Mouse (Mus musculus): ENCODE measurements around the gene Fam173b. TPM values are rescaled to one million over a fixed set of nuclear protein-coding genes. Genes with fewer than 3 reads are reported as not detected.

Gene Fam173b
- polyA plus RNA-seq, 1 experiment from 2014 or later = 6.3 TPM

DNA sequence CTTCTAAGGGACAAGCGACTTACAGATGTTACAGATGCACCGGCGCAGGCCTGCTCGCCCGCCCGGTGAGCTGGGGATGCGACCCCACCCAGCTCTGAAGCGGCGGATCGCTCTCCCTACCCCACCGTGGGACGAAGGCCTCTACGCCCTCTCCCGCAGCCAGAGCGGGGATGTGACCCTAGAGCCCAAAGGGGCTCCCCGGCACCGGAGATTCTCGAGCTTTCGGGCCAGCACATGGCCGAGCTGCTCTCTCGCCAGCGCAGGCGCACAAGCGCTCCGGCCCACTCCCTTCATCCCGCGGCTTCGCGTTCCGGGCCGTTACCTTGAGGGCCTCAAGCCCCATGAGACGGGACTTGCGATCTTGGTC is 390 bp upstream of the Fam173b start:
- peak overlapping the region; percentile 89 for H3K27ac ChIP-seq
- H3K4me3 ChIP-seq (ENCODE audit: inconsistent target) = peak overlapping the region; percentile 76
- WGBS (ENCODE audit: missing documents) = 4% methylated on average over 33 of the region's 33 CpGs
- peaks cover 67% of the 10 kb centered on the region for H3K79me2 ChIP-seq (ENCODE audit: inconsistent target)
- H3K36me3 ChIP-seq (ENCODE audit: inconsistent target) = no peaks in the 10 kb centered on the region

DNA sequence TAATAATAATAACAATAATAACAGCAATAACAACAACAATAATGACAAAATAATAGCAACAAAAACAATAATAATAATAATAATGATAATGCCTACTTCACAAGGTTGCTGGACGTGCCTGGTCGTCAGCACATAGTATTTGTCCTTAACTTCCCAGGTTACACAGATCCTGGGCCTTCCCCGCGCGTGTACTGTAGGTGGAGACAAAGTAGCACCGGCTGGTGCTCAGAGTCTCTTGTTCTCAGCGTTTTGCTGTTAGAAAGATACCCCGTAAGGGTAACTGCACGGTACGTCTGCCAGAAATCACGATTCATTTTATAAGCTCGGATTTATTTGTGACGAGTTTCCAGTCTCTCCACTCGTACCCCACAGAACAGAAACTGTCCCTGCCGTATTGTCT is 774 bp downstream of the Fam173b start:
- peak overlapping the region; percentile 89 for H3K27ac ChIP-seq
- peaks cover 55% of the 10 kb centered on the region for H3K79me2 ChIP-seq (ENCODE audit: inconsistent target)
- under 1% methylated on average over 15 of the region's 15 CpGs for WGBS (ENCODE audit: missing documents)

DNA sequence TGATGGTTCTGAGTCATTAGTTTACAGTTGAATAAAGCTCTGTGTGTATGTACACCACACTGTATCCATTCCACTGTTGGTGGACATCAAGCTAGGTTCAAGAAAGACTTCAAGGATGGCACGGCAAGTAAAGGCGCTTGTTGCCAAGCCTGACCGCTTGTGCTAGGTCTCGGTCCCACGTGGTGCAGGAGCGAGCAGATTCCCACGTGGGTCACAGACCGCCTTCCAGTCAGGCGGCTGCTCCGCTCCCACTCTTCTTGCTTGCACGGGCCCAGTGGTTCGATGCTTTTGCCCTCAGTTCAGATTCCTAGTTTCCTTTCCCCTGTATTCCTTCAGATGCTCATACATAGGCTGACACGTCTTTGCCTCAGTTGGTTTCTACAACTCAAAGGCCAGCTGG is 1.5 kb downstream of the Fam173b start:
- 90% methylated on average over 13 of the region's 13 CpGs for WGBS (ENCODE audit: missing documents)
- H3K79me2 ChIP-seq (ENCODE audit: inconsistent target) = peaks cover 48% of the 10 kb centered on the region
- no peaks in the 10 kb centered on the region for H3K36me3 ChIP-seq (ENCODE audit: inconsistent target)
- H3K27ac ChIP-seq = no peak overlapping the region
- H3K4me3 ChIP-seq (ENCODE audit: inconsistent target) = peak overlapping the region; percentile 76; the same call in 1 of the 2 replicates

More for the DNA sequence above, 774 bp downstream of the Fam173b start:
- H3K4me3 ChIP-seq (ENCODE audit: inconsistent target) = peak overlapping the region; percentile 76
- no peaks in the 10 kb centered on the region for H3K36me3 ChIP-seq (ENCODE audit: inconsistent target)

DNA sequence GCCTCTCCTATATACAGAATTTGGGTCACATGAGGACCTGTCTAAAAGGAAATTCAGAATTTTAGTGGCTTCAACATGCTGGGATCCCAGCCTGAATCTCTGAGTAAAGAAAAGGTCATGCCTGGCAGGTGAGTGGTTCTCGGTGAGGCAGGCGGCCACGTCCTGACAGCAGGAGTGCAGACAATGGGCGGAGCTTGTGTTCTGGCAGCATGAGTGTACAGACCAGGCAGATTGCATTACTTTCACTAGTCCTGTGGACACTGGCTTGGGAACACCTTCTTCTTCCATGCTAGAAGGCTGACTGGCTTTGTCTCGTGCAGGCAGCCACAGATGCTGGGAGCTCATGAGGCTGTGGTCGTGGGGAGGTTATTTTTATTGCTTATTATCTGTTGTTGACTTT is 5.2 kb downstream of the Fam173b start:
- H3K27ac ChIP-seq = no peak overlapping the region
- 87% methylated on average over 6 of the region's 6 CpGs for WGBS (ENCODE audit: missing documents)
- peaks cover 13% of the 10 kb centered on the region; the same call in 1 of the 2 replicates for H3K79me2 ChIP-seq (ENCODE audit: inconsistent target)
- H3K36me3 ChIP-seq (ENCODE audit: inconsistent target) = no peaks in the 10 kb centered on the region
- no peak overlapping the region for H3K4me3 ChIP-seq (ENCODE audit: inconsistent target)

DNA sequence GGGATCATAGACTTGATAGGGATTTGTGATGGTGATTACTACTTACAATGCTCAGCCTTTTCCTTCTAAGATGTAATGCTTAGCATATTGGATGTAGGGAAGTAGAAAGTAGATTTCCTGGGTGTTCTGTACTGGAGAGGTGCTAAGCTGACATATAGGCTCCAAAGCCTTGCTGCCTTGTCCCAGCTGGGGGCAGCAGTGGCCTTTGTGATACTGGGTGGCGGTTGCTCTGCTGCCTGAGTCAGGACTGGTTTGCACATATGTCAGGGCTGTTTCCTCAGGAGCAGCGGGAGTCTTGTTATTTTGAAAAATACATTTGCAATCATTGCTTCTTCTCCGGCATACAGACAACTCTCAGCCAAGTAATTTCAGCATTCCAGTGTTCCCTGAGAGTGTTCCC is 9.4 kb downstream of the Fam173b start:
- Histone ChIP-seq H3K36me3 (ENCODE audit: inconsistent target) (no peaks in the 10 kb centered on the region), H3K4me3 (ENCODE audit: inconsistent target) (no peak overlapping the region), H3K27ac (no peak overlapping the region), H3K79me2 (ENCODE audit: inconsistent target) (no peaks in the 10 kb centered on the region)
- 93% methylated on average over 3 of the region's 3 CpGs for WGBS (ENCODE audit: missing documents)

DNA sequence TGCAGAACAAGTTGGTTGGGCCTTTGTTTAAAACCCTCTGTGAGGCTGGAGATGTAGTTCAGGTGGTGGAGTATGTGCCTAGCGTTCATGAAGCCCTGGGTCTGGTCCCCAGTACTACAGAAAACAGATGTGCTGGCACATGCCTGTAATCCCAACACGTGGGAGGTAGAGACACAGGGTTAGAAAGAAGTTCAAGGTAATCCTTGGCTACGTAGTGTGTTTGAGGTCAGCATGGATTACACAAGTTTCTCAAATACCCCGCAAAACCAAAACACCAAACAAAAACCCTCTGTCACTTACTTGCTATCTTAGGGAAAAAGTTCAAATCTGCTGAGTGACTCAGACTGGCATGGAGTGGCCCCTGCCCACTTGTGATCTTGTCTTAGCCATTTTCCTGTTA is 10.3 kb downstream of the Fam173b start:
- Histone ChIP-seq H3K36me3 (ENCODE audit: inconsistent target) (peaks cover 4% of the 10 kb centered on the region; the same call in 1 of the 2 replicates), H3K27ac (no peak overlapping the region)

DNA sequence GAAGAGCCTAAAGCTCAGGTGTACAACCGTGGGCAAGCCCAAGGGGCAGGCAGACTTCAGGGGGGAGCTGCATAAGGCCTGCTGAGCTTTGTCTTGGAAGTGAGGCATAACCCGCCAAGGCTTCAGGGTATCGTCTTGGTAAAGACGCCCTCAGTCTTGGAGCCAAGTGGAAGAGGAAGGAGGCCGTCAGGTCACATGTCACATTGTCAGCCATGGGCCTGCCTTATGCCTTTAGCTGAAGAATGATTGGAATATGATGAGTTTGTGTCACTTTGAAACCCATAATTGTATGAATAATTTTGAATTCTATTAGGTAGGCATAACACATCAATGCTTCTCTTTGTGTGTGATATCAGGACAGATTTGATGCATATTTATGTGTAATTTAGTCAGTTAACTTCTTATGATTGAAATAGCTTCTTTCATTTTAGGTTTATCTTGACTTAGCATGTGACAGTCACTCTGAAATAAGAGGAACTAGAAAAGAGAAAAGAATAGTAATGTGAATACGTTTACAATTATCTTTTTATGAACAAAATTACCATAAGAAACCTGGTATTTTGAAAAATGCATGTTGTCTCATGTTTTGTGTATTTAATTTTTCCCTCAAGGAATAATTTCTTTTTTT is 12.3 kb downstream of the Fam173b start:
- Histone ChIP-seq H3K27ac (no peak overlapping the region), H3K36me3 (ENCODE audit: inconsistent target) (peaks cover 6% of the 10 kb centered on the region; the same call in 1 of the 2 replicates), H3K79me2 (ENCODE audit: inconsistent target) (no peaks in the 10 kb centered on the region), H3K4me3 (ENCODE audit: inconsistent target) (no peak overlapping the region)
- WGBS (ENCODE audit: missing documents) = 65% methylated on average over 6 of the region's 6 CpGs

More for the DNA sequence above, 10.3 kb downstream of the Fam173b start:
- Histone ChIP-seq H3K79me2 (ENCODE audit: inconsistent target) (no peaks in the 10 kb centered on the region), H3K4me3 (ENCODE audit: inconsistent target) (no peak overlapping the region)
- 95% methylated on average over 4 of the region's 4 CpGs for WGBS (ENCODE audit: missing documents)

DNA sequence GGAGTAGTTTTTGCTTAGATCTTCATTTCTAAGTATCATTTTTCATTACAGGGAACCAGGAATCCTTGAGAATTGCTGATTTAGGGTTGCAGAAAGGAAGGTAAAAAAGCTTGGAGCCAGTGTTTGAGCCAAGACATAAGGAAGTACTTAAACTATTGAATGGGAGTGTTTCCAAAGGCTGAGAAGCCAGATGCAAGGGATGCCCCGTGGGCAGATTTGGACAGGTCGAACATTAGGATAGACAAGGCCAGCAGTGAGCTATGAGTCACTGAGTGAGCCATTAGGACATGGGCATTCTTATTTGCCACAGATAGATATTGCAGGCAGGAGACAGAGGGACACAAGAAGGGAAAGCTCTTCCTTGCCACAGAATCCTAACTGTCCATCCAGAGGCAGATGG is 13.0 kb downstream of the Fam173b start:
- WGBS (ENCODE audit: missing documents) = 91% methylated on average over 2 of the region's 2 CpGs

DNA sequence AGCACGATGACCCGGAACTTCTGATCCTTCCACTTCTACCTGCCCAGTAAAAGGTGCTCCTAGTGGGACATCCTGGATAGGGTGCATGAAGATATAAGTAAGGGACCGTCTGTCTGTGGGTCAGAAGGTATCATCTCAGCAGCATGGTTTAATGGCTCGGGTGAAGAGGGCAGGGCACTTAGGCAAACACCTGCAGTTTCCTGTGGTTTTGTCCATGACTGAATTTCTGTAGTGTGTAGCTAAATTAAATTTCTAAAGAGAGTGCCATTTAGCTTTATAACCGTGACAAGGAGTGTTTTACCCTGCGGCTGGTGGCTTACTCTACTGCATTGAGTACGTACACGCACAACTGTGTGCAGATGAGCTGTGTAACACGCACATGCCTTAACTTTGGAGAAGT is 15.6 kb downstream of the Fam173b start:
- WGBS (ENCODE audit: missing documents) = 91% methylated on average over 9 of the region's 9 CpGs
- Histone ChIP-seq H3K36me3 (ENCODE audit: inconsistent target) (peaks cover 16% of the 10 kb centered on the region; the same call in 1 of the 2 replicates), H3K79me2 (ENCODE audit: inconsistent target) (no peaks in the 10 kb centered on the region), H3K27ac (no peak overlapping the region), H3K4me3 (ENCODE audit: inconsistent target) (no peak overlapping the region)

More for the DNA sequence above, 13.0 kb downstream of the Fam173b start:
- H3K27ac ChIP-seq = no peak overlapping the region
- H3K4me3 ChIP-seq (ENCODE audit: inconsistent target) = no peak overlapping the region
- peaks cover 13% of the 10 kb centered on the region; the same call in 1 of the 2 replicates for H3K36me3 ChIP-seq (ENCODE audit: inconsistent target)
- no peaks in the 10 kb centered on the region for H3K79me2 ChIP-seq (ENCODE audit: inconsistent target)

DNA sequence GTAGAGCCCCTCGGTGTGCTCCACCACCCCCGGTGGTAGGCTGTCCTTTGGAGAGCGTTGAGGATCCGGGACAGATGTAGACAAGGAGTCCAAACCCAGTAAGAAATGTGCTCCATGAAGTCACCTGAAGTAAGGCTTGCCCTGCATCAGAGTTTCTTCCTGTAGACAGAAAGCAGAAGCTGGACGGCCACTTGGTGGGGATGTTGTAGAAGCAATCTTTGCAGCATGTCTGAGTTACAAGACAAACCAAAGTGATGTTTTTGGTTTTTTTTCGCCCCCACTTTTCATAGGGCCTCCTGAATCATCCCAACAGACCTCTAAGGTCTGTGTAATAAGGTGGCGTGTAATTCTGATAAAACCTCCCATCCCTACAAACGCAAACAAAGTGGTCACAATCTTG is 17.9 kb downstream of the Fam173b start:
- WGBS (ENCODE audit: missing documents) = 93% methylated on average over 8 of the region's 8 CpGs
- Histone ChIP-seq H3K79me2 (ENCODE audit: inconsistent target) (no peaks in the 10 kb centered on the region), H3K27ac (no peak overlapping the region), H3K36me3 (ENCODE audit: inconsistent target) (peaks cover 16% of the 10 kb centered on the region; the same call in 1 of the 2 replicates), H3K4me3 (ENCODE audit: inconsistent target) (no peak overlapping the region)

DNA sequence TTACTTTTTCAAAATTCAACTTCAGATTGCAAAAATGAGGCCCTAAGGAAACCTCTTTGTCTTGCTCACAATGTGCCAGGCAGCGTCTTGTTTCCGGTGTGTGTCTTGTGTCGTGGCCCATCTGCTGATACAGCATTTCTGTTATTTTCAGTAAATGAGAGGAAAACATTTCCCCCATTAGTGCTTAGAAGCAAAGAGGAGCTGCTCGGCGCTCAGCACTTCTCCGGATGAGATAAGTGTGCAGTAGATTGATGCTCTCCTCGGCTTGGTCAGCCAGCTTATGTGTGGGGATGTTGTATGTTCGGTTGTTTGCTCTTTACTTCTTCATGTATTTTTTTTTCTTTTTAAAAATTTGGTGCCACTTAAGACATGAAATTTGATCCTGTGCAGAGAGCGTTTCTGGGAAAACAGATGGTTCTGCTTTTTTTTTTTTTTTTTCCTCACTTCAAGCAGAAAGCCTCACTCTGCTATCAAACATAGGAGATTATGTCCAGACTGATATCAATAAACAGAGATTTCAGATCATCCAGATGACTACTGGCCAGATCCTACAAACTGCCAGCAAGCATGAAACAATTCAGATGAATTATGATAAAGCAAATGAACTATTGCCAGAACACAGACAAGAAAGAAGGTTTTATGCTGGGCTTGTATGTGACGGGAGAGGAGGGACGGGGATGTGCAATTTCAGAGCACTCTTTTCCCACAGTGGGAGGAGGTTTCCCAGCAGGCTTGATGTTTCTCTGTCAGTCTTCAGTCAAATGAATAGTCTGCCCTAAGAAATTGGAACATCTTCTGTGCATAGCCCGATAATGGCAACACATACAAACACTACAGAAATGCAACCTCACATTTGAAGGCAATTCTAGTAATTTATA is 25.9 kb downstream of the Fam173b start:
- Histone ChIP-seq H3K4me3 (ENCODE audit: inconsistent target) (no peak overlapping the region), H3K27ac (peak overlapping the region; percentile 41), H3K79me2 (ENCODE audit: inconsistent target) (no peaks in the 10 kb centered on the region), H3K36me3 (ENCODE audit: inconsistent target) (no peaks in the 10 kb centered on the region)
- WGBS (ENCODE audit: missing documents) = 39% methylated on average over 12 of the region's 12 CpGs

DNA sequence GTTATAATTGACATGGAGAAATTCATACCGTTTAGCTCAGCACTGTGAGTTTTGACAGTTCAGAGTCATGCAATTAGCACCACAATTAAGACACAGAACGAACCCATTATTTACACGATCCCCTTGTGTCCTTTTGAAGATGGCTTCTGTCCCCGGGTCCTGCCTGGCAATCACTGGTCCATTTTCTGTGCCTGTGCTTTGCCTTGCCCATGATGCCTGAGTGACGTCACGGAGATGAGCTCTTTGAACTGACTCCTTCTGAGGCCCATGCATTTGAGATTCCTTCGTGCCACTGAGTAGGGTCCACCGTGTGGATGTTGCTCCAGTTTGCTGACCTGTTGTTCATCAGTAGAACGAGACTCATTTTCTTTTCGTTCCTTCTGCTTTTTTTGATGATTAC is 26.5 kb downstream of the Fam173b start:
- H3K4me3 ChIP-seq (ENCODE audit: inconsistent target) = no peak overlapping the region
- no peaks in the 10 kb centered on the region for H3K79me2 ChIP-seq (ENCODE audit: inconsistent target)
- H3K36me3 ChIP-seq (ENCODE audit: inconsistent target) = no peaks in the 10 kb centered on the region
- 89% methylated on average over 10 of the region's 10 CpGs for WGBS (ENCODE audit: missing documents)
- H3K27ac ChIP-seq = no peak overlapping the region; the same call in 1 of the 2 replicates

DNA sequence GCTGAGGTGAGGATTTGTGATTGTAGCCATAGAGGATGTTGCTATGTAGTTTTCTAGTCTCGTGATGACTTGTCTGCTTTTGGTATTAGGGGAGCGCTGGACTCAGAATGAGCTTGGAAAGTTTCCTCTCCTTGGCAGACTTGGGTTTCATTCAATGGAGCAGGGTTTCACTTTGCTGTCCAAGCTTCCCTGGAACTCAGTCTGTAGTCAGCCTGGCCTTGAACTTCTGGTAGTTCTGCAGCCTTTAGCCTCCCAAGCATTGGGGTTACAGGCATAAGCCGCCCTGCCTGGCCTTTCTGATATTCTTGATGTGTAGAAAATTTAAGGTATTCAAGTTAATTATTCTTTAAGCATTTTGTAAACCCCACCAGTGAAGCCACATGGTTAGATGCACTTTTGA is 27.9 kb downstream of the Fam173b start:
- H3K79me2 ChIP-seq (ENCODE audit: inconsistent target) = no peaks in the 10 kb centered on the region
- no peaks in the 10 kb centered on the region for H3K36me3 ChIP-seq (ENCODE audit: inconsistent target)
- no peak overlapping the region for H3K27ac ChIP-seq
- WGBS (ENCODE audit: missing documents) = 89% methylated on average over 3 of the region's 3 CpGs
- no peak overlapping the region for H3K4me3 ChIP-seq (ENCODE audit: inconsistent target)

DNA sequence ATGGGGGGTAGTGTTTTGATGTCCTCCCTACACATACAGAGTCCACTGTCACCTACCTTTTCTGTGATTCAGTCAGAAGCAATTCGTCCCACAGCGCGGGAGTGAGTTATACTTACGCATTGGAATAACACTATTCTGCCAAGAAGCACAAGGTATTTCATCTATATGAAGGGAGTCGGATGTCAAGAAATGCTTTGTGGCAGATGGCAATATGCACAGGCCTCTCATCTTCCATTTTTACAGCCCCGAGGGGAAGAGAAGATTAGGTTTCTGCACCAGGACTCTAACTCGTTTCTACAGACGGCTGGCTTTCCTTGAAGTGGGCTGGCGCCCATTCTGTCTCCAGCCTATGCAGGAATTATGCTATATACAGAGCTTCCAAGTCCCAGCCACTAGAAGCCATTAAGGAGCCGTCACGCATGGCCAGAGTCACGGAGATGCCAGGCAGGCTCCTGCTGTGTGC is 29.8 kb downstream of the Fam173b start:
- no peaks in the 10 kb centered on the region for H3K79me2 ChIP-seq (ENCODE audit: inconsistent target)
- H3K4me3 ChIP-seq (ENCODE audit: inconsistent target) = no peak overlapping the region
- H3K27ac ChIP-seq = no peak overlapping the region
- no peaks in the 10 kb centered on the region for H3K36me3 ChIP-seq (ENCODE audit: inconsistent target)
- WGBS (ENCODE audit: missing documents) = 92% methylated on average over 12 of the region's 12 CpGs

DNA sequence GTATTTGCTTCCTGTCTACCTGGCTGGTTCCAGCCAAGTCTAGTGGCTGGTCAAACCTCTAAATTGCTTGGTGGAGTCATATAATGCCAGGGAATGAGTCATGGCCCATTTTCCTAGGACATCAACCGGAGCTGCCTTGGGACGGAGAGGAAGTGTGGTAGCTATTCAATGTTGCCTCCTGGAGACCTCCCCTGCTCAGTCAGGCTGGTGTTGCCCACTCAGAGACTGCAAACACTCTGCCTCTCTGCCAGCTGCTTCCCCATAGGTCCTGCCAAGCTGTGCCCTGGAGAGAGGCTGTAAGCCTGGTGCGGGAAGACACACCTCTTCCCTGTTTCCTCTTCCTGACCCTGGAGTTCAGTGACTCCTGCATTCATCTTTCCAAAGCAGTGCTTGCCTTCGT is 30.8 kb downstream of the Fam173b start:
- Histone ChIP-seq H3K4me3 (ENCODE audit: inconsistent target) (no peak overlapping the region), H3K79me2 (ENCODE audit: inconsistent target) (no peaks in the 10 kb centered on the region), H3K27ac (no peak overlapping the region), H3K36me3 (ENCODE audit: inconsistent target) (no peaks in the 10 kb centered on the region)
- WGBS (ENCODE audit: missing documents) = 86% methylated on average over 4 of the region's 4 CpGs
